Mouse (Mus musculus) right cerebral cortex, postnatal 4 days (tissue): ENCODE measurements around the gene Lpp.

Experiments used
- DNase-seq: peaks from one replicate; pipeline ENCODE4 v3.0.0-alpha.2; 2022

Lpp gene

GRCm38 (mm10) chr16:24948091-24948690, 554.9 kb downstream of the Lpp start:
- no peak for DNase-seq

- no peak for DNase-seq
Measured at GRCm38 (mm10) chr16:24949265-24949664, 556.0 kb downstream of the Lpp start.

GRCm38 (mm10) chr16:24950112-24950743, 556.9 kb downstream of the Lpp start:
- no peak for DNase-seq

DNA sequence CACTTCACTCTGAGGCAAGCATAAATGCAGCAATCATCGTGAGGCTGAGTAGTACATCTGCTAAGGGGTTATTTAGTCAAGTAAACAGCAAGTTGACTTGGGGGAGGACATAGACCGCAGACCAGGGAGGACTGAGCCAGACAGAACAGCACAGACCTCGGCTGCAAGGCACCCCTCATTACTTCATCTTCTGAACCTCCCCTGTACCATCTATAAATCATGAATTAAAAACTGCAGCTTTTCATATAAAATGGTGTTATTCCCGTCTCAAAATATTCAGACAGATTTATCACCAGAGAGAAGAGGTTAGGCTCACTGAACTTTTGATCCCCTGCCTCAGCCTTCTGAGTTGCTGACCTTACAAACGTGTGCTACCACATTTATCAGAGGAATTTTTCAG, 558.6 kb downstream of the Lpp start:
- DNase-seq = no peak

DNA sequence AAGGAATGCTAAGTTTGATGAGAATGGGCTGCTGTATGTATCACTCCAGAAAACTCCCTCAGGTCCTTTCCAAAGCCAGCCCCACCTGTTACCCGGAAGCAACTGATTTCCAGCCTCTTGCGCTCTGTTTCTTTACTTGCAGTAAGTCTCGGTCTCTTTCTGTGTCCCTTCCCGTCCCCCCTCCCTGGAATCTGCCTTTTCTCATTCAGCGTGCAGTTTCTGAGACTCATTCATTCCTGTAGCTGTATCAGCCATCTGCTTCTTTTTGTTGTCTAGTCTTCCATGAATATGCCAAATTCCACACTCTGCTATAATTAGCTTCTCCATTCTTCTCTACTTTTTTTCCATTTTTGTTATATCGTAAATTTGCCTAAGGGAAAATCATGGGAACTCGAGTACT, 561.7 kb downstream of the Lpp start:
- no peak for DNase-seq

DNA sequence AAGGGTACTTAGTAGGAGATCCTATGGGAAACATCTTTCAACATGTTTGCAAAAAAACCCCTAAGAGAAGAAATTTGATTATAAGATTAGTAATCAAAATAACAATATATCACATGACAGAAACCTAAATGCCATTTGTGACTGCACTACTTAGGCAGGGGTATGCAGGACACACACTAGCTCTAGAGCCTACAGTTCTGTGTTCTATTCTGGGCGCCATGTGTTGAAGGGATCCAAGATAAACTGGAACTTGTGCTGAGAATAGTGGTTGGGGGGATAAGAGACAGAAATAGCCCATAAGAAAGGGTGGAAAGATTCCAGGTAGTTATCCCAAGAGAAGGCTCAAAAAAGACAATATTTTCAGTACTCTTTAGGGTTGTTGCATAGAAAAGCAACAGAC, 565.4 kb downstream of the Lpp start:
- no peak for DNase-seq

- DNase-seq = no peak
Measured at GRCm38 (mm10) chr16:24960901-24961806, 567.8 kb downstream of the Lpp start.

DNA sequence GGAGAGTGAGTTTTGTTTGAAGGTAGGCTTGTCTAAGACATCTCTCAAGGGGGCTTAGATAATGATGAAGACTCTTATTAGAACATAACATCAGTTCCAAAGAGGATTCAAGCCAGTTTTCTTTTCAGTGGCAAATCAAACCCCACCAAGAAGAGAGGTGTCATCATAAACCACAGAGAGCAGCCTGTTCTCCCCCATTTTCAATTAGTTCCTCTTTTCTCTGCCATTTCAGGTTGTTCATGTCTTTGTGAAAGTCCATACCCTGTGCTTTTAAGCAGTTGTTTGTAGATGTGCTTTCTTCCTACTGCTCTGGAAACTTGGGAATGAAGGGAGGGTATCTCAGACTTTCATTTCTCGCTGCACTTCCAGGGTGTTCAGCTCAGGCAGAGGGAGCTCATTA, 571.0 kb downstream of the Lpp start:
- no peak for DNase-seq

GRCm38 (mm10) chr16:24965091-24965490, 571.8 kb downstream of the Lpp start:
- no peak for DNase-seq

- DNase-seq = no peak
Measured at GRCm38 (mm10) chr16:24966460-24966859, 573.2 kb downstream of the Lpp start.

DNA sequence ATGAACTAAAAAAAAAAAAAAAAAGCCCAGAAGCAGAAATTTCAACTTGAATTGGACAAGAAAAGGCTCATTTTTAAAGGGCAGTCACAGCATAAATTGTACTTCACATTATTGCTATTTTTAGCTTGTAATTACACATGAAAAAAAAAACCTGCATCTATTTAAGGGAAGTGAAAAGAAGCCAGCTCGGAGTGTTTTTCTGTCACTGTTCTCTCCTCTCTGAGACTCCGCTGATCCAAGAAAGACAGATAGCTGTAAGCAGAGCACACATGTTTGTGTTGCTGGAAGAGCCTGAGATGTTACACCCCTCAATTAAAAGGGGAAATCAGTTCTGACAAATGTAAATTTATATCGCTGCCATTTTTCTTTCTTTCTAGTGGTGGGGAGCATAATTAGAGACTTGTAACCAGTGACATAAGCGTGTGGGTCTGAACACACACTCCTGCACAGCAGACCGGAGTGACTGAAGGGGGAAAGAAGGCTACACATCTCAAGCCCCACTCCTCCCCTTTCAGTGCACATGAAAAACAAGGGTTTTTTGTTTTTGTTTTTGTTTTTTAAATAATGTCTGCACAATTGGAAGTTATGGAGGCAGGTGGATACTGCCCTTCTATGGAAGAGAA, 579.8 kb downstream of the Lpp start:
- DNase-seq = no peak

DNA sequence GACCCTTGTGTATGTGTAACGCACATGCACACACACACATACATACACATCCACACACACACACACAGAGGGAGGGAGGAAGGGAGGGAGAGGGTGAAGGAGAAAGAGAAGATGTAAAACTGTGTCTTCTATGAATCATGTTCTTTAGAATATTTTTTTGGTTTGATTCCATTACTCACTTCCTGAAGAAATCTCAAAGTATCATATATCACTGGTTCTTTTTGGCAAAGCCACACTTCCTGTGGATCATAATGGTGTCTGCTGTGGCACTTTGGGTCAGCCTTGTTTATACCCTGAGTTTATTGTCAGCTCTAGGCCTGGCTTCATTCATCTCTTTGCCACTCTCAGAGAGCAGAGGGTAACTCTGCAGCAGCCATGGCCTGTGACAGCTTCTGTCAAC, 584.5 kb downstream of the Lpp start:
- DNase-seq = no peak

GRCm38 (mm10) chr16:24978226-24978625, 584.9 kb downstream of the Lpp start:
- no peak for DNase-seq

DNA sequence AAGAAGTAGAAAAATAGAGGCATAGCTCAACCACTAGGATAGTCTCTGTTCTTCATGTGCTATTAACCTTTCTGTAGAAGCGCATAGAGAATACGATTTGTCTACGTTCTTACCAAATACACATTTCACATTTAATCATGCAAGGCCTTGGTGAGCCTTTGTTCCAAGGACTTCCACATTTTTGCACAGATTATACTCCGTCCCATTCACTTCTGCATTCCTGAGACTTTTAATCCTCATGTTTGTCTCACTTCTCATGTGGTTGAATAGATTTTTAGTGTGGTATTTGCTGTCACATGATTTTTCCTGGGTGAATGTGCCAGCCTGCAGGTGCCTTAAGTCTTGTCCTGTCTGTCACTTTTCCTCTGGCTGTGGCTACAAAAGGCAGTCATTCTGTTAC, 586.1 kb downstream of the Lpp start:
- DNase-seq = no peak

- no peak for DNase-seq
Measured at GRCm38 (mm10) chr16:24982828-24983227, 589.5 kb downstream of the Lpp start.

DNA sequence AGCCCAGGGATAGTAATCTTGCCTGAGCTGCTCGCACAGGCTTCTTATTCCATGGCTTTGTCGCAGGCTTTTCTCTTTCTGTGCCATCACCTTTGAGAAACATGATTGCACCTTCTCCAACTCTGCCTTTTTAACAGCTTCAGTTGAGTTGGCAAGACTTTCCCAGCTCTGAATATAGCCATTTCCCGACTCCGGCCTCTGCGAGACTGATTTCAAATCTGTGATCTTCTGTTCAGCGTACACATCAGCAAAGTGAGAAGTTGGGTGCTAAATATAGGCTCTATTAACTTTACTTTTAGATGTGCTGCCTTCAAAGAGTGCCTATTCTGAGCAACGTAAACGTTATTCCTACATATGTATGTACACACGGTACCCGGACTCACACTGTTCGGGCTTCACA, 597.0 kb downstream of the Lpp start:
- DNase-seq = no peak

GRCm38 (mm10) chr16:24991059-24991541, 597.8 kb downstream of the Lpp start:
- peak; percentile 31 for DNase-seq

DNA sequence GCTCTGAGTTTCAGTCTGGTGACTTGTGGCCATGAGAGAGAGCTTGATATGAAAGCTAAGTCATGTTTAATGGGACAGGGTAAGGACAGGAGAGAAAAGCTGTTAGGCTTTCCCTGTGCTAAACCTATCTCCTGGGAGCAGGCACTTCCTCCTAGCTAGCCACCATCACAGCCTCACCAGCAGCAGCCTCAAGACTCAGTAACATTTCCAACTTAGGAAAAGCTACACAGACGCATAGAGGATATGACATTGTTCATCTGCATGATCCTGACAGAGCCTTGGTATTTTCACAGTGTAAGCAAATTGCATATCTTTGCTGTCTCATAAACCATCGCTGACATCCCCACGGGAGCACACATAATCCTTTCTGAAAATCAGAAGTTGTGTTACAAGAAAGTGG, 598.7 kb downstream of the Lpp start:
- no peak for DNase-seq

DNA sequence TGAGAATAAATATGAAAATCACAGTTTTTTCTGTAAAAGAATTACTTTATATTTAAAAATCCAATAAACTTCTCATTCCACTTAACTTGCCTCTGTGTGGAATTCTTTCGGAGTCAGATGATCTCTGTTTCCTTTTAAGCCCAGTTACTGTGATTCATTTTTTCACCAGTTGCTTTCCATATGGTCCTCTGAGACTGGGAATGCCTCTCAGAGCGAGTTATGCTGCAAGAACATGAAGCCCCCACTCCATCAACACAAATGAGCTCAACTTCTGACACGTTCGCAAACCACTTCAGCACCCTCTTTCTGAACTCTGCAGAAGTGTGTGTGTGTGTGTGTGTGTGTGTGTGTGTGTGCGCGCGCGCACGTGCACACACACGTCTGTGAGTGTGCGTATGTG, 599.2 kb downstream of the Lpp start:
- no peak for DNase-seq

GRCm38 (mm10) chr16:25010980-25011877, 617.9 kb downstream of the Lpp start:
- no peak for DNase-seq

DNA sequence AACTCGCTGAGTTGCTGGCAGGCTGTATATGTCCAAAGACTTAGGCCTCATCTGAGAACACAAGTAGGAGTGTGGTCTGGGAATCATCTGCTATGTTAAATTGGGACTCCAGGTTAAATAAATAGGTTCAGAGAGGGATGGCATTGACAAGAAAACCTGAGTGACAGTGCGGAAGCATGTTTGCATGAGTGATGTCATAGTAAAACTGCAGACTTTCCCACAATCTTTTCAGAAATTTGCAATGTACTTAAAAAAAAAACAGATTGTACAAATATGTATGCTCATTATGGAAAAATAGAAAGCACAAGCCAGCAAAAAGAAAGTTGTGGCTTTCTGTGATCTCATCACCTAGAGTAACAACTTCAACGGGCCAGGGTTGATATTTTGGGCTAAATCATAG, 619.6 kb downstream of the Lpp start:
- no peak for DNase-seq

DNA sequence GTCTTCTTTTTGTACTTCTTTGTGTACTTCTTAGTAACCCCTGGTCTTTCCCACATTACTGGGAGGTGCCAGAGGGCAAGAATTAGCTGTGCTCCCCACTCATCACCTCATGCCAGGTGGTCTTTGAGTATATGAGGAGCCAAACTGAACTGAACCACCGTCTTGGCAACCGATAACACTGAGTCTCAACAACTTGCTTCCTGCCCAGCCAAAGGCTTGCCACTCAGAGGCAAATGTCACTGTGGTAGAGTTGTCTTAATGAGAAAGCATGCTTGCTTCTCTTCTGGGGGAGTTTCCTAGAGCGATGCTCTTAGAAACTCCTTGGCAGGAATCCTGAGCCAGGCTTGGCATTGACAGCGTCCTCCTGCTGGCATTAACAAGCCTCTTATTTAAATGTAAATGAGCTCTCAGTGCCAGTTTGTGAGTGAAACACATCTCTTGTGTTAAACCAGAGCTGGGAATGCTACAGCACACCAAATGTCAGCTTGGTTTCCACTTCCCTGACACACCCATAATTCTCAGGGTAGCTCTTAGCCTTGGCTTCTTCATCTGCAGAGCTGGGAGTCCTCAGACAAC, 623.0 kb downstream of the Lpp start:
- DNase-seq = peak; percentile 82
